Mouse (Mus musculus) heart, embryonic 11.5 days (tissue): Measurements from ENCODE around the gene Cd163l1. TPM values are rescaled to one million over a fixed set of nuclear protein-coding genes. Genes with fewer than 3 reads are reported as not detected.

ENCODE experiments used
- ATAC-seq: fragments of 200-750 bp; cut with Nextera tagmentation; replicated peaks from 2 replicates; pipeline ENCODE4 v1.8.0; 2017; ENCODE audit warnings: moderate library complexity; ENCODE audit not compliant: insufficient number of reproducible peaks, low FRiP score, low TSS enrichment
- H3K27ac ChIP-seq: fragments of 300-500 bp; sonication (generic); 2 replicates; pipeline ENCODE4 v1.5.1; 2014; ENCODE audit warnings: mild to moderate bottlenecking, low read depth, low read length
- H3K27me3 ChIP-seq: fragments of 300-500 bp; sonication (generic); 2 replicates; pipeline ENCODE4 v1.6.1; 2014; ENCODE audit warnings: mild to moderate bottlenecking, low read length, mixed read lengths; ENCODE audit not compliant: control insufficient read depth, insufficient read depth
- H3K36me3 ChIP-seq: fragments of 300-500 bp; sonication (generic); 2 replicates; pipeline ENCODE4 v1.6.1; 2014; ENCODE audit warnings: mild to moderate bottlenecking, low read length, moderate library complexity, mixed read lengths; ENCODE audit not compliant: control insufficient read depth, insufficient read depth
- H3K4me1 ChIP-seq: fragments of 300-500 bp; sonication (generic); 2 replicates; pipeline ENCODE4 v1.6.1; 2014; ENCODE audit warnings: low read length; ENCODE audit not compliant: control insufficient read depth, insufficient read depth
- H3K4me2 ChIP-seq: fragments of 300-500 bp; sonication (generic); 2 replicates; pipeline ENCODE4 v1.6.1; 2014; ENCODE audit warnings: mild to moderate bottlenecking, moderate library complexity
- H3K4me3 ChIP-seq: fragments of 300-500 bp; sonication (generic); 2 replicates; pipeline ENCODE4 v1.5.1; 2014; ENCODE audit warnings: low read depth, low read length
- H3K9ac ChIP-seq: fragments of 300-500 bp; sonication (generic); 2 replicates; pipeline ENCODE4 v1.6.1; 2014; ENCODE audit warnings: mild to moderate bottlenecking, low read depth, low read length, moderate library complexity
- H3K9me3 ChIP-seq: fragments of 300-500 bp; sonication (generic); replicated peaks from 2 replicates; pipeline ENCODE4 v1.6.1; 2016; ENCODE audit warnings: low read length; ENCODE audit not compliant: control insufficient read depth
- WGBS: fragments of 180-500 bp; shearing (Covaris S2); extraction: QIAGEN DNeasy Blood & Tissue Kit; methylation state at CpG from one replicate; pipeline ENCODE4 v1.1.7; 2014; ENCODE audit not compliant: insufficient replicate concordance; 5-methylcytosine and 5-hydroxymethylcytosine counted together
- polyA plus RNA-seq: library from polyadenylated mRNA; unstranded; fragments of >200 nt; fragmentation: Nextera tagmentation; extraction: Ambion mirVana; gene quantifications from 2 replicates; pipeline ENCODE4 v1.2.1, GENCODE M21; 2014

Cd163l1 gene
- polyA plus RNA-seq, 1 experiment from 2014 or later: not detected

- no peak for ATAC-seq
- no peak overlapping the region for H3K9ac ChIP-seq
- no peak overlapping the region for H3K4me2 ChIP-seq
- no peaks in the 10 kb centered on the region for H3K4me1 ChIP-seq
- no peak overlapping the region for H3K27ac ChIP-seq
- H3K4me3 ChIP-seq: no peak overlapping the region
- H3K36me3 ChIP-seq: no peaks in the 10 kb centered on the region
- no peaks in the 10 kb centered on the region for H3K27me3 ChIP-seq
- WGBS: 82% methylated on average over 2 of the region's 2 CpGs
- H3K9me3 ChIP-seq: 0 out of 2 replicates have a peak, but pooled peaks cover 2% of the 10 kb centered on the region
Measured at GRCm38 (mm10) chr7:140231026-140231425, 13.0 kb downstream of the Cd163l1 start.

- Histone ChIP-seq H3K4me2 (no peak overlapping the region), H3K9me3 (0 out of 2 replicates have a peak, but pooled peaks cover 2% of the 10 kb centered on the region), H3K4me3 (no peak overlapping the region), H3K9ac (no peak overlapping the region), H3K27ac (no peak overlapping the region), H3K36me3 (no peaks in the 10 kb centered on the region), H3K27me3 (no peaks in the 10 kb centered on the region), H3K4me1 (no peaks in the 10 kb centered on the region)
- ATAC-seq: no peak
- WGBS: 83% methylated on average over 3 of the region's 3 CpGs
Measured at GRCm38 (mm10) chr7:140233696-140234095, 15.6 kb downstream of the Cd163l1 start.

GRCm38 (mm10) chr7:140247216-140247615 lies 29.1 kb downstream of the Cd163l1 start, which contains the start of gene 5830411N06Rik:
Gene 5830411N06Rik, plus strand, starts transcription at chr7:140247284.
- H3K4me1 ChIP-seq: no peaks in the 10 kb centered on the region
- no peaks in the 10 kb centered on the region for H3K9me3 ChIP-seq
- WGBS: 68% methylated on average over 4 of the region's 4 CpGs
- H3K9ac ChIP-seq: no peak within 1 kb of the TSS
- H3K4me3 ChIP-seq: no peak within 1 kb of the TSS
- ATAC-seq: no peak
- H3K4me2 ChIP-seq: no peak within 1 kb of the TSS
- no peak within 1 kb of the TSS for H3K27ac ChIP-seq
- H3K36me3 ChIP-seq: no peaks in the 10 kb centered on the region
- H3K27me3 ChIP-seq: no peaks in the 10 kb centered on the region

- ATAC-seq: no peak
- Histone ChIP-seq H3K27ac (no peak overlapping the region), H3K4me2 (no peak overlapping the region), H3K4me3 (no peak overlapping the region), H3K9ac (no peak overlapping the region), H3K36me3 (no peaks in the 10 kb centered on the region), H3K4me1 (no peaks in the 10 kb centered on the region), H3K27me3 (no peaks in the 10 kb centered on the region), H3K9me3 (no peaks in the 10 kb centered on the region)
- WGBS: 80% methylated on average over 7 of the region's 7 CpGs
Measured at GRCm38 (mm10) chr7:140253780-140254299, 35.8 kb downstream of the Cd163l1 start.

Other genes starting within 250 kb of the Cd163l1 start
- gene 6430531B16Rik, start 239.5 kb upstream of the Cd163l1 start, polyA plus RNA-seq: 0.21 and 0.29 TPM in 2 replicates
- gene Adam8, start 225.7 kb upstream of the Cd163l1 start, polyA plus RNA-seq: 1.0 and 1.4 TPM in 2 replicates
- gene Zfp511, start 181.9 kb upstream of the Cd163l1 start, polyA plus RNA-seq: 31.9 and 34.3 TPM in 2 replicates
- 37.3 and 42.1 TPM in 2 replicates for gene Tubgcp2, start 181.6 kb upstream of the Cd163l1 start, polyA plus RNA-seq
- gene Msx3, start 169.2 kb upstream of the Cd163l1 start, polyA plus RNA-seq: 0.14 TPM in 1 of 2 replicates, not detected in the other
- 0.24 and 0.54 TPM in 2 replicates for gene Caly, start 135.7 kb upstream of the Cd163l1 start, polyA plus RNA-seq
- gene Prap1, start 124.9 kb upstream of the Cd163l1 start, polyA plus RNA-seq: not detected in 2 replicates
- 69.3 and 71.7 TPM in 2 replicates for gene Fuom, start 115.8 kb upstream of the Cd163l1 start, polyA plus RNA-seq
- gene Paox, start 102.5 kb upstream of the Cd163l1 start, polyA plus RNA-seq: 17.1 and 19.0 TPM in 2 replicates
- gene Echs1, start 101.8 kb upstream of the Cd163l1 start, polyA plus RNA-seq: 179 and 198 TPM in 2 replicates
- 24.8 and 33.7 TPM in 2 replicates for gene Mtg1, start 80.7 kb upstream of the Cd163l1 start, polyA plus RNA-seq
- gene Sprn, start 63.4 kb upstream of the Cd163l1 start, polyA plus RNA-seq: 0.04 TPM in 1 of 2 replicates, not detected in the other
- not detected in 2 replicates for gene Olfr522, start 53.5 kb upstream of the Cd163l1 start, polyA plus RNA-seq
- gene Olfr523, start 45.0 kb upstream of the Cd163l1 start, polyA plus RNA-seq: not detected in 2 replicates
- gene Olfr524, start 12.3 kb upstream of the Cd163l1 start, polyA plus RNA-seq: not detected in 2 replicates
- gene 5830411N06Rik, start 29.0 kb downstream of the Cd163l1 start, polyA plus RNA-seq: not detected in 2 replicates
- gene Olfr525, start 102.6 kb downstream of the Cd163l1 start, polyA plus RNA-seq: not detected in 2 replicates
- not detected in 2 replicates for gene Olfr527, start 115.8 kb downstream of the Cd163l1 start, polyA plus RNA-seq
- not detected in 2 replicates for gene Olfr60, start 143.4 kb downstream of the Cd163l1 start, polyA plus RNA-seq
- gene Olfr530, start 158.1 kb downstream of the Cd163l1 start, polyA plus RNA-seq: not detected in 2 replicates
- not detected in 2 replicates for gene Olfr531, start 184.7 kb downstream of the Cd163l1 start, polyA plus RNA-seq
- not detected in 2 replicates for gene Olfr532, start 203.4 kb downstream of the Cd163l1 start, polyA plus RNA-seq
- not detected in 2 replicates for gene Olfr533, start 245.1 kb downstream of the Cd163l1 start, polyA plus RNA-seq